Mouse (Mus musculus) forebrain, embryonic 13.5 days (tissue): ENCODE measurements at regions not wholly inside any gene's neighbourhood (a gene's known extent, or its start where the extent isn't known, plus 50 kb on each side); places are given as distances from the start of the nearest gene placed in this dataset.
A peak's percentile ranks its signal among the peaks of the same experiment; 100 is the strongest.

Experiments used
- ATAC-seq: fragments of 200-750 bp; cut with Nextera tagmentation; 2 replicates; pipeline ENCODE4 v1.8.0; 2017
- H3K27ac ChIP-seq: fragments of 300-500 bp; sonication (generic); 2 replicates; pipeline ENCODE4 v1.5.1; 2015; ENCODE audit warnings: inconsistent platforms, mild to moderate bottlenecking, moderate library complexity
- H3K27me3 ChIP-seq: fragments of 300-500 bp; sonication (generic); 2 replicates; pipeline ENCODE4 v1.6.1; 2015; ENCODE audit warnings: mild to moderate bottlenecking, inconsistent platforms
- H3K36me3 ChIP-seq: fragments of 300-500 bp; sonication (generic); 2 replicates; pipeline ENCODE4 v1.6.1; 2015; ENCODE audit warnings: mild to moderate bottlenecking, inconsistent platforms; ENCODE audit not compliant: poor library complexity, severe bottlenecking
- H3K4me1 ChIP-seq: fragments of 300-500 bp; sonication (generic); 2 replicates; pipeline ENCODE4 v1.6.1; 2015; ENCODE audit warnings: inconsistent platforms
- H3K4me2 ChIP-seq: fragments of 300-500 bp; sonication (generic); 2 replicates; pipeline ENCODE4 v1.6.1; 2015; ENCODE audit warnings: inconsistent platforms, mild to moderate bottlenecking, moderate library complexity
- H3K4me3 ChIP-seq: fragments of 300-500 bp; sonication (generic); 2 replicates; pipeline ENCODE4 v1.5.1; 2015; ENCODE audit warnings: mild to moderate bottlenecking, inconsistent platforms
- H3K9ac ChIP-seq: fragments of 300-500 bp; sonication (generic); 2 replicates; pipeline ENCODE4 v1.6.1; 2015; ENCODE audit warnings: mild to moderate bottlenecking, inconsistent platforms
- H3K9me3 ChIP-seq: fragments of 300-500 bp; sonication (generic); replicated peaks from 2 replicates; pipeline ENCODE4 v1.6.1; 2016; ENCODE audit warnings: inconsistent platforms
- WGBS: fragments of 180-500 bp; shearing (Covaris S2); methylation state at CpG from one replicate; pipeline ENCODE4 v1.1.7; 2015; 5-methylcytosine and 5-hydroxymethylcytosine counted together

DNA sequence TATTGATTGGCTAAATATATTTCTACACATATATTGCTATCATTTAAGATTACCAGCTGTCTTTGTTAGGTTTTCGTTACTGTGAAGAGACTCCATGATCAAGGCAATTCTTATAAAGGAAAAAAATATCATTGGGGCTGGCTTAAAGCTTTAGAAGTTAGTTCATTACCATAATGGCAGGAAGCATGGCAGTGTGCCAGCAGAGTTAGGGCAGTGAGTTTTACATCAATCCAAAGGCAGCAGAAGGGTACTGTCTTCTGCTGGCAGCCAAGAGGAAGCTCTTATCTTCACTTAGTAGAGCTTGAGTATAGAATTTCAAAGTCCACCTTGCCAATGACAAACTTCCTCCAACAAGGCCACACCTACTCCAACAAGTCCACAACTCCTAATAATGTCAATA is 1744.6 kb upstream of the Adgrl3 start:
- no peaks in the 10 kb centered on the region for H3K27me3 ChIP-seq
- no peaks in the 10 kb centered on the region for H3K36me3 ChIP-seq
- ATAC-seq = peak; percentile 45; the same call in 1 of the 2 replicates
- H3K27ac ChIP-seq = no peak overlapping the region
- no peak overlapping the region for H3K4me3 ChIP-seq
- H3K9ac ChIP-seq = no peak overlapping the region
- H3K9me3 ChIP-seq = no peaks in the 10 kb centered on the region
- no peaks in the 10 kb centered on the region for H3K4me1 ChIP-seq
- no peak overlapping the region for H3K4me2 ChIP-seq
- WGBS = 51% methylated on average over 1 of the region's 1 CpGs

- H3K4me1 ChIP-seq = no peaks in the 10 kb centered on the region
- H3K4me3 ChIP-seq = no peak overlapping the region
- no peak overlapping the region for H3K4me2 ChIP-seq
- 86% methylated on average over 4 of the region's 4 CpGs for WGBS
- H3K9me3 ChIP-seq = no peaks in the 10 kb centered on the region
- ATAC-seq = no peak
- no peak overlapping the region for H3K27ac ChIP-seq
- H3K9ac ChIP-seq = no peak overlapping the region
- H3K27me3 ChIP-seq = no peaks in the 10 kb centered on the region
- H3K36me3 ChIP-seq = no peaks in the 10 kb centered on the region
Observed at GRCm38 (mm10) chr5:79300001-79300723, 1719.8 kb upstream of the Adgrl3 start.

DNA sequence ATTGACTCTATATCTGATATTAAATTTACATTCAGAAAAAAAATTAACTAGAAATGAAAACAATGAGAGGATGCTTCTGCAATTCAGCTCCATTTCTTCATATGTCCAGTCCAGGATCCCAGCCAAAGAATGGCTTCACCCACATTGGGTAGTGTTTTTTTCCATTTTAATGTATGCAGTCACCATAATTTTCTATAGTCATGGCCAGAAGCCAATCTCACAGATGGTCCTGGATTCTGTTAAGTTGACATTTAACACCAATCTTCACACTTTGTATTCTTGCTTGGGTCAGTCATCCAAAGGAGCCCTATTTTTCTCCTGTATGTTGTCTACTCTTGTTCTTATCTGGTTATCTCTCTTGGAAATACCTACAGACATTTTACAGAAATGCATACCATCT is 1713.8 kb upstream of the Adgrl3 start:
- H3K27ac ChIP-seq = no peak overlapping the region
- no peak for ATAC-seq
- no peak overlapping the region for H3K4me3 ChIP-seq
- no peak overlapping the region for H3K4me2 ChIP-seq
- no peaks in the 10 kb centered on the region for H3K9me3 ChIP-seq
- no peak overlapping the region for H3K9ac ChIP-seq
- no peaks in the 10 kb centered on the region for H3K36me3 ChIP-seq
- H3K4me1 ChIP-seq = no peaks in the 10 kb centered on the region
- no peaks in the 10 kb centered on the region for H3K27me3 ChIP-seq
